Mouse (Mus musculus): ENCODE results near the gene Nkrf.

Gene Nkrf

DNA sequence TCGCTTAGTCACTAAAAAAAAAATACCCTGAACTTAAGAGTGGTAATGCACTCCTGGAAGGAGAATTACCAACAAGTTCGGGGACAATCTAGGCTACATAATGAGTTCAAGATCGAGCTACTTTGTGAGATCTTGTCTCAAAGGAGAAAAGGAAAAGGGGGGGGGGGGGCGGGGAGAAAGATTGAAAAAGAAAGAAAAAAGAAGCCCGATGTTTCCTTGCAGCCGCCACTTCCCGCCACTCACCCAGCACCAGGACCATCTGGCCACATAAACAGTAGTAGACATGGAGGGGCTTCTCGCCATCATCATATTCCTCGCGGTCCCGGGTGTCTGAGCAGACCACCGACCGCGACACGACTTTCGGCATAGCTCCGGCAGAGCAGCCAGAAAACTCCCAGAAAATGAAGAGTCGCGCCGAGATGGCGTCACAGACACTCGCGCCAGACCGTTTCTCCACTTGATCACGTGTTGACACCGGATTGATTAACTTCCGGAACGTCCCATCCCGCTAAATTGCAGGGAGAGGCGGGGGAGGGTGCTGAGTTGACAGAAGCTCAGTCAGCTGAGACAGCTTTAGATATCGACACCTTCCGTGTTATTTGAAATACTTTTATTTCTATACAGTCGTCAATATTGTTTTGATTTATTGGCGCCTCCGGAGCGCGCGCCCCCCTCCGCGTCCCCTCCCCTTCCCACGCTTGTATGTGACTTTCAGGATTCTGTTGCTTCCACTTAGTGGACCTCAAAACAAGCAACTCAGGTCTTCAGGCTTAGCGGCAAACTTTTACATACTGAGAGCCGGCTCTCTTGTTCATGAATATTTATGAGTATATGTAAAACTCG lies 38.7 kb downstream of the Nkrf start:
- peak; percentile 76 to 81 for DNase-seq (ENCODE audit: low spot score in 2 of 2)

DNA sequence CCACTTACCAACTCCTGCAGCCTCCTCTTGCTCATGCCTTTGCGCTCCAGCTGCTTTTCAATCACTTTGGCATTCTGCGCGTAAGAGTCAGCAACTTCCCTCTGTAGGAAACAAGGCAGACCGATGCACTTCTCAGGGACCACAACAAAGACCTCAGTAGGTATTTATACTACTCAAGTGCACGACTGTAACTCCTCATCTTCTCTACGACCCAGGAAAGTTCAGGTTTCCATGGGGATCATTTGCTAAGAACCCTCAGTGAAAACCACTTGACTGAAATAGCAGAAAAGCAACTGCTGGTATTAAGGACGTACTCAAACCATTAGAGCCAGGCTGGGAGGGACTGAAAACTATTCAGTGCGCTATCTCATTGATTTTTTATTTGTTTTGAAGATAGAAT lies 50.1 kb downstream of the Nkrf start:
- DNase-seq (ENCODE audit: low spot score in 2 of 2), result no peak

DNA sequence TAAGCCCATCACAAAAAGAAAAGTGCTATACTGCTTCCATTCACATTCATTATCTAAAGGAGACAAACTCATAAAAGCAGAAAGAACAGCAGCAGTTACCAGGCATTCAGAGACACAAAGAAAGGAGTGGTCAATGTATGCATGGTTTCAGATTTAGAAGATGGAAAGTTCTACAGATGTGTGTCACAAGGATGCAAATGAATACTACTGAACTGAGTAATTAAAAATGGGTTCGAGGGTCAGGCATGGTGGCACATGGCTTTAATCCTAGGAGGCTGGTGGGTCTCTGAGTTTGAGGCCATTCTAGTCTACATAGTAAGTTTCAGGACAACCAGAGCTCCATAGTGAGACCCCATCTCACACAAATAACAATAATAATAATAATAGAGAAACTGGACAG lies 55.5 kb downstream of the Nkrf start:
- no peak for DNase-seq (ENCODE audit: low spot score in 2 of 2)

DNA sequence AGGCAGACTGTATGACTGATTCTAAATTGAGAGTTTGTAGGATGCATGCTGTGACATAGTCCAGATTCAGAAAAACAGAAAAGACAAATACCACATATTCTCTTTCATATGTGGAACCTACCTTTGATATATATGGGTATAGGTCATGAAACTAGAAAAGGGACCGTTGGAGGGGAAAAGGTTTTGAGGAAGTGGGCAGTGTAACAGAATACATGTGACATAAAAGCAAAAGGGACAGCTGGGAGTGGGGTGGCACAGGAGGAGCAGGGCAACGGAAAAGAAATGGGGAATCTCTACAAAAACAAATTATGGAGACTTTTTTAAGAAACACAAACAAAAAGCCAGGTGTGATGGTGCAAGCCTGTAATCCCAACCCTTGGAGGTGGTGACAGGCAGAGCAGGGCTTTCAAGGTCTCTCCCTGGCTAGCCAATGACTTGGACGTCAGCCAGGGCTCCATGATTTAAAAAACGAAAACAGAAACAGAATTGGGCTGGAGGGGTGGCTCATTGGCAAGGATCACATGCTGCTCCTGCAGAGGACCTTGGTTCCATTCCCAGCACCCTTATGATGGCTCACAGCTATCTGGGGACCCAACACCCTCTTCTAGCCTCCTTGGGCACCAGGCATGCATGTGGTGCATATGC lies 59.2 kb downstream of the Nkrf start:
- no peak for DNase-seq (ENCODE audit: low spot score in 2 of 2)

DNA sequence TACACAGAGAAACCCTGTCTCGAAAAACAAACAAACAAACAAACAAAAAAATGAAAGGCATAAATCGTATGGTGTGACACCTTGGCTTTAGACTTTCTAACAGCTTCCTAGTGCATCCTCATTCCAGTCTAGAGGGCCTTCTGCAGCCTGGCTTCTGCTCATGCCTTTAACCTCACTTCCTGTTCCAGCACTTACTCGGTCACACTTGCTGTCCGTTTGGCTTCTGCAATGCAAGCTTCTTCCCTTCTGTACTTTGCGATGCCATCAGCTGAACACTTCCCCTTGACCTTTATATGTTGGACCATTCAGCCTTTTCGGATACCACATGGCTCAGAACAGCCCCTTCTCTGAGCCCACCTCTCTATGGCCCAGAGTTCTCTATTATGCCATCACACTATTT lies 61.0 kb downstream of the Nkrf start:
- DNase-seq (ENCODE audit: low spot score in 2 of 2), result no peak

DNA sequence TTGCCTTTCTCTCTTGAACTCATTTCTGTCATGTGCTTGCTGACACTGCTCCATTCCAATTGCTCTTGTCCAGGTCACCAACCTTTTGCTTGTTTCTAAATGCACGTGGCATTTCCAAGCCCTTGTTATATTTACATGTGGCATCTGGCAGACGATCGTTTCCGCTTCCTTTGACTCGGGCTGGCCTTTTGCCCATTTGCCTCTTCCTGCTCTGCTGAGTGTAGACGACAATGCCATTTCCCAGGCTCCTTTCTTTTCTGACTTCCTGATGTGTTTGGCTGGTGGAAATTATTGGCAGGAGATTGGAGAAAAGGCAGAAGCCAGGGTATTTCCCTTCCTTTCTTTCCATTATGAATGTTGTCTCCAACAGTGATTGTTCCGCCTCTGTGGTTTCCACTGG lies 63.3 kb downstream of the Nkrf start:
- no peak for DNase-seq (ENCODE audit: low spot score in 2 of 2)

All from spleen, postnatal 4 days (tissue).